In genomic region chr11:7237712-7238111, GRCm38 (mm10) we compare ENCODE assay signal across 19 mouse cellular contexts. TPM values are rescaled to one million over a fixed set of nuclear protein-coding genes. Genes with fewer than 3 reads are reported as not detected.
DNase-seq lines count a peak whose midpoint lies in the region; ATAC-seq and TF ChIP-seq lines count a peak whose summit lies in the region.
"Had no signal": no experiment of that assay in that cellular context is flagged by ENCODE, and none has a peak within 500 bp of the region (broad histone marks: within the 10 kb centered on the region; RNA-seq: fewer than 3 reads in every experiment).

No protein-coding gene starts in this region.

- no peak overlapping the region for H3K4me2 ChIP-seq in heart, embryonic 13.5 days
- H3K4me2 ChIP-seq in lung, embryonic 14.5 days = no peak overlapping the region
- no peak overlapping the region for H3K4me2 ChIP-seq in stomach, embryonic 14.5 days (replicated peaks; ENCODE audit: low read depth, low read length)
- H3K4me2 ChIP-seq: hindbrain, embryonic 12.5 days; limb, embryonic 15.5 days; neural tube, embryonic 15.5 days had no signal

- intact Hi-C loops in heart, postnatal 14 days (cut with DNase I) = no loop called here

- WGBS in heart, embryonic 13.5 days = 50% methylated on average over 6 of the region's 6 CpGs
- 44% methylated on average over 6 of the region's 6 CpGs for WGBS in lung, embryonic 14.5 days
- 32% methylated on average over 6 of the region's 6 CpGs for WGBS in lung, adult 2 months
- 52% methylated on average over 6 of the region's 6 CpGs for WGBS in stomach, embryonic 14.5 days

- POLR2A ChIA-PET in Patski (lab: Charles Lee) = no interaction called here

- H3K36me3 ChIP-seq in heart, embryonic 13.5 days = no peaks in the 10 kb centered on the region
- H3K36me3 ChIP-seq in lung, embryonic 14.5 days (ENCODE audit: insufficient read depth) = no peaks in the 10 kb centered on the region
- no peaks in the 10 kb centered on the region for H3K36me3 ChIP-seq in stomach, embryonic 14.5 days (ENCODE audit: control insufficient read depth, insufficient read depth, low read length)
- H3K36me3 ChIP-seq: hindbrain, embryonic 12.5 days; limb, embryonic 15.5 days; neural tube, embryonic 15.5 days had no signal

- CTCF ChIA-PET in Patski (lab: Charles Lee) = no interaction called here

- no peak overlapping the region for H3K4me3 ChIP-seq in heart, embryonic 13.5 days
- H3K4me3 ChIP-seq in lung, embryonic 14.5 days (ENCODE audit: low read depth, low read length) = no peak overlapping the region
- no peak overlapping the region for H3K4me3 ChIP-seq in lung, adult 2 months (replicated peaks; ENCODE audit: extremely low read depth, low read depth, low read length)
- H3K4me3 ChIP-seq in stomach, embryonic 14.5 days (ENCODE audit: low read depth, low read length) = no peak overlapping the region
- H3K4me3 ChIP-seq: hindbrain, embryonic 12.5 days; layer of hippocampus, adult 2 months; limb, embryonic 15.5 days; megakaryocyte, embryonic 14.5 days; neural tube, embryonic 15.5 days had no signal

- no peak for TF ChIP-seq CTCF in lung, embryonic 14.5 days (IDR thresholded peaks at IDR 0.05; ENCODE audit: low read depth)
- TF ChIP-seq CTCF in lung, adult 2 months (IDR thresholded peaks at IDR 0.05; ENCODE audit: insufficient read depth, low read length) = no peak
- no peak for TF ChIP-seq CTCF in Patski (IDR thresholded peaks at IDR 0.05)

- H3K27ac ChIP-seq in heart, embryonic 13.5 days (replicated peaks) = peak overlapping the region; percentile 73
- no peak overlapping the region for H3K27ac ChIP-seq in lung, embryonic 14.5 days (ENCODE audit: low read depth)
- H3K27ac ChIP-seq in stomach, embryonic 14.5 days (ENCODE audit: low read length) = no peak overlapping the region
- H3K27ac ChIP-seq: hindbrain, embryonic 12.5 days; layer of hippocampus, adult 2 months; limb, embryonic 15.5 days; neural tube, embryonic 15.5 days had no signal

- H3K27me3 ChIP-seq in heart, embryonic 13.5 days (replicated peaks) = no peaks in the 10 kb centered on the region
- no peaks in the 10 kb centered on the region for H3K27me3 ChIP-seq in lung, embryonic 14.5 days (ENCODE audit: insufficient read depth, low read length)
- H3K27me3 ChIP-seq in Patski = no peaks in the 10 kb centered on the region
- H3K27me3 ChIP-seq in stomach, embryonic 14.5 days (ENCODE audit: control insufficient read depth, insufficient read depth, low read length) = no peaks in the 10 kb centered on the region
- H3K27me3 ChIP-seq: hindbrain, embryonic 12.5 days; limb, embryonic 15.5 days; megakaryocyte, embryonic 14.5 days; neural tube, embryonic 15.5 days had no signal

- DNase-seq in heart, postnatal 14 days = no peak
- peak; percentile 37 for DNase-seq in lung, embryonic 14.5 days
- no peak for DNase-seq in lung, adult 2 months
- DNase-seq in Patski (ENCODE audit: low read depth, low spot score) = no peak
- DNase-seq in kidney, postnatal 14 days = no peak
- DNase-seq: cerebellum, adult 9-11 months; kidney, adult 2 months; thymus, postnatal 25 days had no signal

- H3K4me1 ChIP-seq in heart, embryonic 13.5 days = peaks cover 14% of the 10 kb centered on the region; the same call in 1 of the 2 replicates
- no peaks in the 10 kb centered on the region for H3K4me1 ChIP-seq in lung, embryonic 14.5 days (ENCODE audit: insufficient read depth)
- no peaks in the 10 kb centered on the region for H3K4me1 ChIP-seq in lung, adult 2 months (ENCODE audit: control insufficient read depth, insufficient read depth, low read length)
- H3K4me1 ChIP-seq in stomach, embryonic 14.5 days (ENCODE audit: control insufficient read depth, insufficient read depth, low read length) = no peaks in the 10 kb centered on the region
- H3K4me1 ChIP-seq: limb, embryonic 15.5 days; megakaryocyte, embryonic 14.5 days; neural tube, embryonic 15.5 days had no signal

- no peak overlapping the region for H3K9ac ChIP-seq in heart, embryonic 13.5 days
- H3K9ac ChIP-seq in lung, embryonic 14.5 days = no peak overlapping the region
- H3K9ac ChIP-seq in stomach, embryonic 14.5 days (replicated peaks; ENCODE audit: low read depth, low read length) = no peak overlapping the region
- H3K9ac ChIP-seq: hindbrain, embryonic 12.5 days; limb, embryonic 15.5 days; neural tube, embryonic 15.5 days had no signal

- no peak for TF ChIP-seq POLR2A in lung, adult 2 months (IDR thresholded peaks at IDR 0.05; ENCODE audit: borderline replicate concordance, extremely low read depth, low read depth, low read length)

- H3K9me3 ChIP-seq in heart, embryonic 13.5 days = no peaks in the 10 kb centered on the region
- H3K9me3 ChIP-seq in lung, embryonic 14.5 days (ENCODE audit: low read depth, low read length) = no peaks in the 10 kb centered on the region
- H3K9me3 ChIP-seq in stomach, embryonic 14.5 days (ENCODE audit: control insufficient read depth, low read depth, low read length) = no peaks in the 10 kb centered on the region
- H3K9me3 ChIP-seq: hindbrain, embryonic 12.5 days; limb, embryonic 15.5 days; neural tube, embryonic 15.5 days had no signal

- in situ Hi-C loops in Patski (cut with MboI; ENCODE audit: low pct_unique_long_range_greater_than_20kb) = no loop called here

- ATAC-seq in heart, embryonic 13.5 days (ENCODE audit: extremely low read depth, insufficient number of reproducible peaks, low FRiP score, low TSS enrichment) = no peak
- ATAC-seq in lung, embryonic 14.5 days (ENCODE audit: insufficient read depth) = peak; percentile 60; the same call in 1 of the 2 replicates
- ATAC-seq in Patski = peak; percentile 78
- ATAC-seq in stomach, embryonic 14.5 days (ENCODE audit: insufficient number of reproducible peaks, insufficient read depth, low FRiP score, low read depth) = peak; percentile 64
- ATAC-seq: forebrain, embryonic 14.5 days had no signal

RNA-seq across cellular contexts. Expression of gene Igfbp3, which starts 24.0 kb away (rescaled TPM):
- 34.0 and 34.5 TPM in 2 replicates for polyA plus RNA-seq in heart, embryonic 13.5 days (2015; fragmentation: Nextera tagmentation; extraction: Ambion mirVana)
- total RNA-seq in heart, postnatal 14 days (2021) = 10 to 100 TPM; 34.1 to 43.8 TPM
- polyA plus RNA-seq in lung, embryonic 14.5 days (2014; fragmentation: Nextera tagmentation; extraction: Ambion mirVana) = 14.4 and 15.3 TPM in 2 replicates
- polyA plus RNA-seq in lung, adult 2 months (2012; rRNA removed) = 55.2 and 113 TPM in 2 replicates
- 1.8 TPM for polyA plus RNA-seq in Patski (2021)
- polyA plus RNA-seq in stomach, embryonic 14.5 days (2014; fragmentation: Nextera tagmentation; extraction: Ambion mirVana) = 49.9 and 62.0 TPM in 2 replicates

RNA-seq across cellular contexts. Expression of gene Igfbp1, which starts 40.1 kb away (rescaled TPM):
- polyA plus RNA-seq in heart, embryonic 13.5 days (2015; fragmentation: Nextera tagmentation; extraction: Ambion mirVana) = 0.37 and 2.5 TPM in 2 replicates
- total RNA-seq in heart, postnatal 14 days (2021) = not detected
- 0.12 and 0.41 TPM in 2 replicates for polyA plus RNA-seq in lung, embryonic 14.5 days (2014; fragmentation: Nextera tagmentation; extraction: Ambion mirVana)
- 0.07 TPM in 1 of 2 replicates, not detected in the other for polyA plus RNA-seq in lung, adult 2 months (2012; rRNA removed)
- polyA plus RNA-seq in Patski (2021) = 0.08 TPM
- polyA plus RNA-seq in stomach, embryonic 14.5 days (2014; fragmentation: Nextera tagmentation; extraction: Ambion mirVana) = 1.5 and 1.7 TPM in 2 replicates
- total RNA-seq: gastrocnemius, adult 8-10 months; left cerebral cortex, adult 8-10 months had no signal

RNA-seq across cellular contexts. Expression of gene Gm11985, which starts 49.3 kb away (rescaled TPM):
- not detected in 2 replicates for polyA plus RNA-seq in heart, embryonic 13.5 days (2015; fragmentation: Nextera tagmentation; extraction: Ambion mirVana)
- not detected for total RNA-seq in heart, postnatal 14 days (2021)
- polyA plus RNA-seq in lung, embryonic 14.5 days (2014; fragmentation: Nextera tagmentation; extraction: Ambion mirVana) = not detected in 2 replicates
- polyA plus RNA-seq in lung, adult 2 months (2012; rRNA removed) = not detected in 2 replicates
- not detected for polyA plus RNA-seq in Patski (2021)
- polyA plus RNA-seq in stomach, embryonic 14.5 days (2014; fragmentation: Nextera tagmentation; extraction: Ambion mirVana) = 0.25 TPM in 1 of 2 replicates, not detected in the other
- total RNA-seq: gastrocnemius, adult 8-10 months; layer of hippocampus, adult 2 months; left cerebral cortex, adult 8-10 months had no signal
- polyA plus RNA-seq: embryonic facial prominence, embryonic 11.5 days; forebrain, embryonic 14.5 days; hindbrain, embryonic 12.5 days; kidney, adult 2 months; limb, embryonic 15.5 days; neural tube, embryonic 15.5 days had no signal
